Mouse (Mus musculus) cerebellum, postnatal 25 days (tissue): ENCODE data around the gene Gadd45gip1.
A peak's percentile ranks its signal among the peaks of the same experiment; 100 is the strongest.

Experiments used
- DNase-seq, 2 experiments: peaks; one replicate each; pipeline ENCODE4 v3.0.0; 2021; ENCODE audit warnings: mixed read lengths in 2 of 2

Gadd45gip1 gene

DNA sequence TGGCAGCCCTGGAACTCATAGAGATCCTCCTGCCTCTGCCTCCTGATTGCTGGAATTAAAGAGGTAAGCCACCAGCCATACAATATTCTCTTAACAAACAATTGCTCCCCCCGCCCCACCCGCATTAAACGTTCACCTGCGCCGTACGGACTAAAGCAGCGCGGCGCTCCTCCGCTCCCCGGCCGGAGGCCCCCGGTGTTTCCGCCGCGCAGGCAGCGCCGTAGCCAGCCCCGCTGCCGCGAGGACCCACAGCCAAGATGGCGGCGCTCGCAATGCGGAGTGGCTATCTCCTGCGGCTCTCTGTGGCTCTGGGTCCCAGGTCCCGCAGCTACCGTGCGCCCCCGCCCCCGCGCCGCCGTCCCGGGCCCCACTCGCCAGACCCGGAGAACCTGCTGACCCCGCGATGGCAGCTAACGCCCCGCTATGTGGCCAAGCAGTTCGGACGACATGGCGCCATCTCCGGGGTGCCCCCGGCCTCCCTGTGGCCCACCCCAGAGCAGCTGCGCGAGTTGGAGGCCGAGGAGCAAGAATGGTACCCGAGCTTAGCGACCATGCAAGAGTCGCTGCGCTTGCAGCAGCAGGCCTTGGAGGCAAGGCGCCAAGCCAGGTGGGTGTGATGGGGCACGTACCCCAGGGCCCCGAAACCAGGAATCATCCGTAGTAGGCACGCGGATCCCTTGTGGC is 854 bp downstream of the Gadd45gip1 start:
- DNase-seq = peak; percentile 90 to 92

DNA sequence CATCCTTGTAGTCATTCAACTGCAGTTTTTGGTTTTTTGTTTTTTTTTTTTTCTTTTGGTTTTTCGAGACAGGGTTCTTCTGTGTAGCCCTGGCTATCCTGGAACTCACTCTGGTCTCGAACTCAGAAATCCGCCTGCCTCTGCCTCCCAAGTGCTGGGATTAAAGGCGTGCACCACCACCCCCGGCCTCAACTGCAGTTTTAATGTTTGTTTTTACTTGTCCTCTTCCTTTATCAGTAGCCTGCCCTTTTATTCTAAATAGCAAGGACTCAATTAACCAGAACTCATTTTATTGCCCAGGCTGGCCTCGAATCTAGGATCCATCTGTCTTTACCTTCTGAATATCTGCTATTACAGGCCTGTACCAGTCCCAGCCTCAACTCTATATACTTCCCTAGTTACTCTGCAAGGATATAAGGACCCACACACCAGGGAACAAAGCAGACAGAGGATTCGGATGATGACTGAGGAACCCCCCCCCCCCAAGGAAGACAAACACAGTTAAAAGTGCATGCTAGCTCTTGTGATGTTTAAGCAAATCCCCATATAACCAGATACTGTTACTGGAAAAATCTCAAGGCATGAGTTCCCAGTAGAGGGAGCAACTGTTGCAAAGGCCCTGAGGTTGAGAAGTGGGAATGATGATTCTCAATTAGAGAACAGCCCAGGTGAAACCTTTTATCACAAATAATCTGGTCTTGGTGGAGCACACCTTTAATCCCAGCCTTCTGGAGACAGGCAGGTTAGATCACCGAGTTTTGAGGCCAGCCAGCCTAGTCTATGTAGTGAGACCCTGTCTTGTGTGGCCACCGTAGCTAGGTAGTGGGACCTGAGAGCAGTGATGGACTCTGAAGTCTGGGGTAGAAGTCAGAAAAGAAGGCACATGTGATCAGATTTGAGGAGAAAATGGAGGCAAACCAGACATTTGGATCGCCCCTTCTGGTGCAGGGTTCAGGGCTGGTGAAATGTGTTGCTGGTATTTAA is 1.7 kb downstream of the Gadd45gip1 start:
- peak; percentile 8 to 19 for DNase-seq

DNA sequence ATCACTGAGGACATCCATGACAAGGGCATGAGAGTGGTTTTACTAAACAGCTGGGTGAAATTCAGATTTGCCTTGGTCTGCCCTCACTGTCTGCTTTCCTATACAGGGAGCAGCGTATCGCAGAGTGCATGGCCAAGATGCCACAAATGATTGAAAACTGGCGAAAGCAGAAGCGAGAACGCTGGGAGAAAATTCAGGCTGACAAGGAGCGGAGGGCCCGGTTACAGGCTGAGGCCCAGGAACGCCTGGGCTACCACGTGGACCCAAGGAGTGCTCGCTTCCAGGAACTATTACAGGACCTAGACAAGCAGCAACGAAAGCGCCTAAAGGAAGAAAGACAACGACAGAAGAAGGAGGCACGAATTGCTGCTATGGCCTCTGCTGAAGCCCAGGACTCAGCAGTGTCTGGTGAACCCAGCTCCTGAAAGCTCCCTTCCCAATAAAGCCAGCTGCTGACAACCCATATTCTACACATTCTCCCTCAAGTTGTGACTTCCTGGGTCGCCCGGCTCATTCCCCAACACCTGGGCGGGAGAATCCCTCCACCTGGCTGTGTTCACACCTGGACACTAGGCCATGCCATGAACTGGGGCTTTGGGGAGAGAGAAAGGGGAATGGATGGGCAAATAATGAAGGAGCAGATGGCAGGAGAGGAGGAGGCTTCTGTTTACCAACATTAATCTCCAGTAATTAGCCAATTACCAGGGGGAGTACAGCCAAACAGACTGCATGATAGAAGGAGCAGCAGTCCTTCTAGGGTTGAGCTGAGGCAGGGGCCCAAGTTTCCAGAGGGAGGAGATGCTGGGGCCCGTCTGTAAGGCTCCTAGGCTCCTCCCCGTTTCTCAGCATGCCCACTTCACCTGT is 2.9 kb downstream of the Gadd45gip1 start:
- peak in 1 of 2 experiments; percentile 57 for DNase-seq

DNA sequence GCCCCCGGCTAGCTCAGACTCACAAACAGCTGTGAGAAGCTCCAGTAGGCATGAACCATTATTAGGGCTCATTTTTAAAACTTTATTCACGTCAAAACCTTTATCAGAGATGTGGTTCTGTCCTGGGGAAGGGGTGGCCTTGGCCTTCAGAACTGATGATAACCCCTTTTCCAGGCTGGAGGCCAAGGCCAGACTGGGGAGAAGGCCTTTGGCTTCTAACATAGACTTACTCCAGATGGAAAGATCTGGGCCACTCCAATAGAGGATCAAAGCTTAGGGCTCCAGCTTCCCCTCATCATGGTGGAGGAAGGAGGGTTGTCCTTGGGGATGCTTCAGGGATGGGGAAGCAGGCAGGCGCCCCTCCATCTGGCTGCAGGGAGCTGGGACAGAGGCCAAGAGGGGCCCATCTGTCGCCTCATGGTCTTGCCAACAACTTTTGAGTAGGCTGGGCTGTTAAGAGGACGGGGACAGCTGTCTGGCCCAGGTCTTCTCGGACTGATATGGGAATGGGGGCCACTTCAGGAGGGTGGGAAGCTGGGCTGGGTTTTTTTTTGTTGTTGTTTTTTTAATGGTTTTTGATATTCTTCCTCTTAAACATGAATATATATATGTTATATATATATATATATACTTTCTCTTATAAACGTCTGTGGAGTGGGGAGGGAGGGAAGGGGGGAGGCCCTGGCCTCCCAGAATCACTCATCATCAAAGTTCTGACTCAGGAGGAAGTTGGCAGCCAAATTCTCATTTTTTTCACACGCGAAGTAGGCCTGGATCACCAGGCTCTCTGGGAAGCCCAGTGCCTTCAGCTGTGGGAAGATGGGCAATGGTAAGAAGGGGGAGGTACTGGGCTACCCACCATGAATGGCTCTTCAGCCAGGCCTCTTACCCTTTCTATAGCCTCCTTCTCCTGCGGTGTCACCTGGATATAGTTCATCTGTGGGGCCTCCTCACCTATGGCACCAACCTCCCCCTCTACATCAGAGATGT is 3.8 kb downstream of the Gadd45gip1 start:
- DNase-seq = peak; percentile 91 to 93

DNA sequence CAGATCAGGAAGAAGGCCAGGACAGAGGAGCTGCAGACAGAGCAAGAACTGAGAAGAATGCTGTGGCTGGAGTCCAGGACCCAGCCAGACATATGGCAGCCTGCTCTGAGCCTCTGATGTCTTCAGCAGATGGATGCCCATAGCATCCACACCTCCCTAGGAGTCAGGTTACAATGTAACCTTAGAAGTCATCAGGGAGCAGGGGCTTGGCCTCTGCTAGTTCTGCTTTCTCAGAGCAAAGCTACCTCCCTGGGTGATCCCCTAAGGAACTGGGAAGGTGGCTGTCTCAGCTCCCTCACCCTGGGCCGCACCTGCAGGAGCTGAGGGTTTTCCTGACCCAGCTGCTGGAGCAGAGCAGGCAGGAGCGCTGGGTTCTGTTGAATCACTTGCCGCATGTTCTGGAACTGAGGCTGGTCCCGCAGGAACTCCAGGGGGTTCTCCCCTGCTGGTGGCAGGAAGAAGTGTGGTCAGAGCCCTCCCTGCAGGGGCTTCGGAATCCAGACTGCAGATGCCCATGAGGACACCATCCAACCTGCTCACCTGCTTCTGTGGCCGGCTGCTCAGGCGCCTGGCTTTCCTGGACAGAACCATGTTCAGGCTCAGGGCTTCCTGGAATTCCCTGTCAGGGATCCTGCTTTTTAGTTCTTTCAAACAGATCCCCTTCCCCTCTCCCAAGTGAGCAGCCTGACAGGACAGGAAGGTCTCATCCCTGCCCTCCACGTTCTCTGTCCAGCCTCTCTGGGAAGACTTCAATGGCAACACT is 6.0 kb downstream of the Gadd45gip1 start:
- peak; percentile 66 to 75 for DNase-seq

DNA sequence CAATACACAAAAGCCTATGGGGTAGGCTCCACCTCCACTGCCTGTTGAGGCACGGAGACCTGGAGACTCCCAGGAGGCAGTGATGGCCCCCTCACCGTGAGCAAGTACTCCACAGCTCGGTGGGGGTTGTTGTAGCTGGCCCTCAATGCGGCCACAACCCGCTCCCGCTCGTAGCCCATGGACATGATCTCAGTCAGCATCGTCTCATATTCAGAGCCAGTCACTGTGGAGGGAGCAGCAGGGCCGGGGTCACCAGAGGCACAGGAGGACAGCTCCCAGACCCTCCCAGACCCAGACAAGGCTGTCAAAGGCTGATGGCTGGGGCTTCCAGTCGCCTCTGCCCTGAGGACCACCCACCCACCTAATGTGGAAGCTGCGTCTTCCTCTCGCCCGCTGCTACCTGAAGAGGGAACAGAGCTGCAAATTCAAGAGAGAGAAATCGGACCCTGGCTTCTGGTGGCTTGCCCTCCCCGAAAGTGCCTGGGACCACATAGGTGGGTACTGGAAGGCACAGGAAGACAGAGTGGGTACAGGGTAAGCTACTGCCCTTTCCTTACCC is 6.7 kb downstream of the Gadd45gip1 start:
- DNase-seq = peak in 1 of 2 experiments; percentile 26

DNA sequence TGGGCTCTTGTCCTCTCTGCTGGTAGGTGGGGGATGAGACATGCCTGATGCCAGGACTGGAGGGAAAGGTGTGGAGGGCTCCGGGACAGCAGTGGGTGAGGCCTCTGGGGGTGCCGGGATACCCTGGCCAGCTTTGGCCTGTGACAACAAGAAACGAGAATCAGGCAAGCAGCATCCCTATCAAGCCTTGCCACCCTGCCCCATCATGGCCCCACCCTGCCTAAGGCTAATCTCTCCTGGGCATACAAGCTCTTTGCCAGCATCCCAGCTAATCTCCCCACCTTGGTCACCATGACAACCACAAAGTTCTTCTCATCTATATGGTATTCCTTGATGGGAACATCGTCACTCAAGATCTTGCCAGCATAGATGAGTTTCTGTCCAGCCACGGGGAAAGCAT is 7.2 kb downstream of the Gadd45gip1 start:
- no peak for DNase-seq

DNA sequence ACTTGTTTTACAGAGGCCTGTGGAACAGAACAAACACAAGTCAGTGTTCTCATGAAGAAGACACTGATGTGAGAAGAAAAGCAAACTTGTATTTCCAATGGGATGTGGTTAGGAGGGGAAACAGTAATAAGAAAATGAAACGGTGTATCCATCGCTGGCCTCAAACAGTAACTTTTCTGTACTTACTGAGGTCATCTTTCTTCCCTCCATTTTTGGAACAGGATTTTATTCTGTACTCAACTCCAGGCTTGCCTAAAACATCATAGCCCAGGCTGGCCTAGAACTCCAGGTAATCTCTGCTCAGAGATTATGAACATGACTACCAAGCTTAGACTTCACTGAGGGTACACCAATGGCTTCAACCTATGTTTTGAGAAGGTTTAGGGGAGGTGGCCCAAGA is 8.1 kb downstream of the Gadd45gip1 start:
- no peak for DNase-seq

DNA sequence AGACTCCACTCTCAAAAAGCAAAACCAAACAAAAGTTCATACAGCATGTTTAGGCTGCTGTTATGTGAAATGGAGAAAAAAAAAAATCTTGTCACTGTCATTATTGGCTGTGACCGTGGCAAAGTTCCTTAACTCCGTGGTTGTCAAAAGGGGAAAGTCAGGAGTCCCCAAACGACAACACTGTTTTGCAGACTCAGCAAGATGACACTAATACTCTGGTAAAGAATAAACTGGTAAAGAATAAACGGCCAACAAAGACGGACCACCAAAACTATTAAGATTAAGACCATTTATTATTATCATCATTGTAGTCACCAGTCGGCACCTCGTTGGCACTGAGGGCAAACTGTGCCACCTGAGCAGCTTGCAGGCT is 8.5 kb downstream of the Gadd45gip1 start:
- no peak for DNase-seq

DNA sequence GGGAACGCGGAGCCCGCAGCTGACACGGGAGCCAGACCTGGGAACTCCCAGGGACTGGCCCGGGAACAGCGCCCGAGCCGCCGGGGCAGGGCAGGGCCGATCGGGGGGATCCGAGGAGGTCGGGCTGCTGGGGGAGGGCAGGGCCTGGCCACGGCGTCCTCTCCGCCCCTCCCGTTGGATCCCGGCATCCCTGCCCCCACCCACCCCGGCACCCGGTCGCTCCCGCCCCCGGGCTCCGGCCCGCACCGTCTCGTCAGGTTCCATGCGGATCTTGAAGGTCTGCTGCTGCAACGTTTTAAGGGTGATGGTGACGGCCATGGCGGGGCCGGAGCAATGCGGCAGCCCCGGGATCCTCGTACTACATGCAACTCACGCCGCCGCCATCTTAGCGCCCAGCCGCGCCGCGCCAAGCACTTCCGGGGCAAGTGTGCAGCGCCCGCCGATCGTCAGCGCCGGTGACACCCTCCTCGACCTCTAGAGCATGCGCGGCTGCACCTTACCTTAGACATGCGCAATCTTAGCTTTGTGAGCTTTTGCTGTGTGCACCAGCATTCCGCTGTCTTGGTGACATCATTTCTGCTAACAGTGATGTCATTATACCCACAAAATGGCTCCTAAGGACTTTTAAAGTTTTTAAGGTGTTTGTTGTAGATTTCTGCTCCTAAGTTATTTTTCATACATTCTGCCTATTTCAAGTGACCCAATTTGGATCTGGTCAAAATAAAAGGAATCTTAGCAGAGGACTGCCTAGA is 9.1 kb downstream of the Gadd45gip1 start, which contains the start of gene Rad23a:
Gene Rad23a, minus strand, starts transcription at position 418 of the 752 bp plus-strand sequence.
- peak; percentile 93 to 95 for DNase-seq

DNA sequence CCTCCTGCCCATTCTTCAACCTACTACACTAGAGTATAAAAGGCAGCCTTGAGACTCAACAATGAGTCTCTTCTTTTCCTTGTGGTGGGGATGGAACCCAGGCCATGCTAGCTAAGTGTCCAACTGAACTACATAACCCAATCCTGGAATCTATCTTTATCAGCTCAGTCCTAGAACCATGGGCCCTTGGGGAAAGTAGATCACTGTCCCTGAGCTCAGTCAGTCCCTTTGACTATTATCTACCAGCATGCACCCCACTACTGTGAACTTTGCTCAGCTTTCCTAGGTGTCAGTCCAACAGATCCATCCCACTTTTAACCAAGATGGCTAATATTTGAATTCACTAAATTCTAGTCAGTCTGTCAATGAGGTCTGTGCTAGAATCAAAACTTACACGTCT is 10.2 kb downstream of the Gadd45gip1 start:
- no peak for DNase-seq

DNA sequence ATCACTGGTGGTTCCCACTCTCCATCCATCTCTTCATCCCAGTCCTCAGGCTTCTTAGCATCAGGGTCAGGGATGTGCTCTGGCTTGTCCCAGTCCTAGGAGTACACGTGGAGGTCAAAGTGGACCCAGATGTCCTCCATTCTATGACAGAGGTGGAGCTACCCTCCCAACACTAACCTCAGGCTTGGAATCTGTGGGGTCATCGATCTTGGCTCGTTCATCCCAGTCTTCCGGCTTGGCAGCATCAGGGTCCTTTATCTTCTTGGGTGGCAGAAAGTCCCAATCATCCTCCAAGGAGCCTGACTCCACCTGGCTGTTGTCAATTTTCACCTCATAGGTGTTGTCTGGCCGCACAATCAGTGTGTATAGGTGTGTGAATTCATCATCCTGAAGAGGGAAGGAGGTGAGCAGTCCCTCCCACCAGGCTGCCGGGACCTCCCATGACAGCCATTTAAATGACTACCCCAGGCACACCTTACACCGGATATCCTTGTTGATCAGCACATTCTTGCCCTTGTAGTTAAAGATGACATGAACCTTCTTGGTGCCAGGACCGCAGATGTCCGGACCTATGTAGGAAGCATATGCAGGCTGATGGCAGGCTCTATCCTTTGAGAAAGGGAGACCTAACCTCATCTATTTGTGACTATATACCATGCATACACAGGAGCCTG is 13.2 kb downstream of the Gadd45gip1 start:
- DNase-seq = peak in 1 of 2 experiments; percentile 18

DNA sequence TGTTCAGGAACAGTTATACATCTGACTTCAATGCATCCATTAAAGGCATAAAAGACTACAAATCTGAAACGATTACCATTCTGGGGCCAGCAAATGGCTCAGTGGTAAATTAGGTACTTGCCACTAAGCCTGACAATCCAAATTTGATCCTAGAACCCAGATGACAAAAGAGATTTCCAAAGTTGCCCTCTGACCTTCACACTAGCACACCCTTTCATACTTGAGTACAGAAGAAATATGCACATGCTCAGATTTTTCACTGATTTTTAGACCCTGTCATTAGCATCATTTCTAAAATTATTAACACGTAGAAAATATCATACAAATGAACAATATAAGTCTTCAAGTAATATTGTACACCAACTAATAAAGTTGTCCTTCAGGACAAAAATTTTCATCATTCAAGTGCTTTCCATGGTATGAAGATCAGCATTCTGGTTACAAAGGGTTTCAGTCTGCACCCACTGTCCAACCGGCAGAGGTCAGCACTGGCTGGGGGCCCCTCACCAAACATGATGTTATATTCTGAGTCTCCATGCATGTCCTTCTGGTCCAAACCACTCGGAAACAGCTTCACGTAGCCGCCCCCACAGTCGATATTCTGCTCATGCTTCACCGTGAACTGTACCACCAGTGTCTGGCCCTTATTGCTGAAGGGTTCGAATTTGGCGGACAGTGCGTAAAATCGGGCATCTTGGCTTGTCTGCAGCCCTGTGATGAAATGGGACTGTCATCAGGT is 14.2 kb downstream of the Gadd45gip1 start:
- DNase-seq = peak; percentile 65 to 74

DNA sequence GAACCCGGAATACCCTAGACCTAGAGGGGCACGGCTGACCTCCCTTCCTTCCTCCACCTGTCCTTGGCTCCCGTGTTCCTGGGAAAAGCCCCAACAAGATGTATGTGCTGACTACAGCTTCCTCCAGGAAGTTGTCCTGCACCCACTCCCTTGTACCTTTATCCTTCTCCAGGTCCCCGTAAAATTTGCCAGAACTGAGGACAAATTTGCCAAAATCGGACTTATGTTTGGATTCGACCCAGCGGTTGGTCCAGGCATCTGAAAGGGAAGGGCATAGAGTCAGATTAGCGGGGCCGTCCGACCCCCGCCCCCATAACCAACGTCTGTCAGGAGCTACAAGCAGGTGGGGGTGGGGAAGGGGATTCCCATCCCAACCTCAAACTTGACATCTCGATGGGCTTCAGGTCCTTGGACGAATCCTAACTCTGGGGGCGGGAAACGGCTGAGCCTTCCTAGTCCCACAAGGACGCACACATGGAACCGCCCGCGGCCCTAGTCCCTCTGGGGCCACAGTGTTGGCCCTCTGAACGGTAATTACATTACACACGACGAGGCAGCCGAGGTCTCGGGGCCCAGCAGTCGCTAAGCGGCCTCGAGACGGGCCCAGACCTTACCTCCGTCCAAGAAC is 14.9 kb downstream of the Gadd45gip1 start:
- no peak for DNase-seq

DNA sequence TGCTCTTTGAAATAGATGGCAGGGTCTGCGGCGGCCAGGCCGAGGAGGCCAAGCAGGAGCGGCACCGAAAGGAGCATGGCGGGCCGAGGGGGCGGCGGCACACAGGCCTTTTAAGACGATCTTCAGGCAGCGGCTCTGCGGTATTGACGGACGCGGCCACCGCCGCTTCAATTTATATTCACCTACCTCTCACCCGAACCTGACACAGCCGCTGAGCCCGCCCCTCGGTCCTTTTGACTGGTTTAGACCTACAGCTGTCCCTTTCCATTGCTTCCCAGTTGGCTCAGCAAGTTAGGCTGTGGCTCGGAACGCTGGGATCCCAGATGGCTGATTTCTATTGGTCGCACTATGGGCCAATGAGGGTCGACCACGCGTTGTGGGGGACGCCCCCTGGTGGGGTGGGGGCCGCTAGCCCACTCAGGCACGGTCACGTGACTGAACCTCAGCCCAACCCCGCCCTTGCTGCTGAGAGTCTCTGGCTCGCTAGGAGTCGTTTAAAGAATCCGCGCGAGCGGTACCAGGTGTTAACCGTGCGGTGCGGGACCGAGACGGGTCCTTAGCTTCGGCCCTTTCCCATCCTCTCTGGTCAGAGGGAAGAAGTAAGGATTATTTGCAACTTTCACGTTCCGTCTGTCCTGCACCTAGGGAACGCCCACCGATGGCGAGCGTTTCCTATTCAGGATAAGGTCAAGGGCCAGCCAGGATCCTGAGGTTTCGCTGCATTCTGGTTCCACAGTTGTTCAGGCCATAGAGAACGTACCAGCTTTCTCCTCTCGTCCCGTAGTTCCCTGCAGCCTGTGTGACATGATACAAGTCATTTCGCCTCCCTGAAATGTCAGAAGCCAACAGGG is 15.6 kb downstream of the Gadd45gip1 start, which contains the start of gene Calr:
Gene Calr, minus strand, starts transcription at position 213 of the 851 bp plus-strand sequence.
- DNase-seq = peak; percentile 99

DNA sequence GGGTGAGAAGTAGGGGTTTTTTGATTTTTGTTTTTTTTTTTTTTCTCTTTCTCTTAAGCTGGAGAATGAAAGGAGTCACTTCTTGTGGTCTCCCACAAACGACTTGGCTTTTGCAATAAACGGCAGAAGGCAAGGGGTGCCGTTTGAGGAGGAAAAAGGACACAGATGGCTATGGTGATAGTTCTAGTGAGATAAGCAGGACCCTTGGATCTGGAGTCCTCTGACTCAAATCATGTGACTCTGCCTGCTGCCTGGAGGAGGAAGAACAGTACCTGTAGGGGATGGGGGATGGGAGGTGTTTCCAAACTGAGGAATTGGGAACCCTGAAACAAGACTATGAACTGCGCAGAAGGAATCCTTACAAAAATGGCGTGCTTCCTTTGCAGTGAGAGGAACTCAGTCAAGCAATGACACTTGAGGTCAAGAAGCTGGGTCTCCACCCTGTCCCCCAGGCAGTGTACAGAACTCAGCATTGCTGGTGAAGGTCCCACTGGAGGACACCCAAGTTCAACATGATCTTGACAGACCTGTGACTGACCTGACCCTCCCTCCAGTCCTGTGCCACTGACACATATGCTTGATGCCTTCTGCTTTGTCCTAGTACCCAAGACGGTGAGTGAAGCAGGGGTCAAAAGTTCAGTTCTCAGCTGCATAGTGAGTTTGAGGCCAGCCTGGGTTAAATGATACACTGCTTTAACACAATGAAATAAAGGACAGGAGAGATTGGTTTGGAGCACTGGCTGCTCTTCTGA is 16.5 kb downstream of the Gadd45gip1 start:
- DNase-seq = no peak
